Mouse (Mus musculus): ENCODE measurements around the gene Arl8a. TPM values are rescaled to one million over a fixed set of nuclear protein-coding genes. Genes with fewer than 3 reads are reported as not detected.

Gene Arl8a
- polyA plus RNA-seq, 1 experiment from 2014 or later: 29.7 TPM

GRCm38 (mm10) chr1:135139906-135140305 is 6.7 kb upstream of the Arl8a start:
- H3K4me3 ChIP-seq (ENCODE audit: low read depth, low read length): no peak overlapping the region
- no peak overlapping the region for H3K4me2 ChIP-seq
- H3K27me3 ChIP-seq (ENCODE audit: control insufficient read depth, insufficient read depth, low read length): peaks cover 10% of the 10 kb centered on the region
- H3K4me1 ChIP-seq (ENCODE audit: control insufficient read depth, insufficient read depth, low read length): no peaks in the 10 kb centered on the region
- no peak for ATAC-seq (replicated peaks; ENCODE audit: insufficient number of reproducible peaks, low FRiP score, low TSS enrichment)
- no peaks in the 10 kb centered on the region for H3K36me3 ChIP-seq (ENCODE audit: control insufficient read depth, insufficient read depth, low read length)
- WGBS (ENCODE audit: insufficient replicate concordance): 67% methylated on average over 2 of the region's 2 CpGs
- no peak overlapping the region for H3K27ac ChIP-seq (ENCODE audit: low read depth, low read length)
- H3K9me3 ChIP-seq (replicated peaks; ENCODE audit: control insufficient read depth, low read length): no peaks in the 10 kb centered on the region
- H3K9ac ChIP-seq (ENCODE audit: low read depth, low read length): no peak overlapping the region

GRCm38 (mm10) chr1:135142452-135142851 is 4.2 kb upstream of the Arl8a start:
- Histone ChIP-seq H3K4me1 (ENCODE audit: control insufficient read depth, insufficient read depth, low read length) (peaks cover 4% of the 10 kb centered on the region), H3K4me2 (no peak overlapping the region), H3K4me3 (ENCODE audit: low read depth, low read length) (no peak overlapping the region), H3K27ac (ENCODE audit: low read depth, low read length) (no peak overlapping the region), H3K9me3 (replicated peaks; ENCODE audit: control insufficient read depth, low read length) (no peaks in the 10 kb centered on the region), H3K27me3 (ENCODE audit: control insufficient read depth, insufficient read depth, low read length) (peaks cover 18% of the 10 kb centered on the region), H3K9ac (ENCODE audit: low read depth, low read length) (no peak overlapping the region), H3K36me3 (ENCODE audit: control insufficient read depth, insufficient read depth, low read length) (no peaks in the 10 kb centered on the region)
- 73% methylated on average over 2 of the region's 2 CpGs for WGBS (ENCODE audit: insufficient replicate concordance)
- ATAC-seq (replicated peaks; ENCODE audit: insufficient number of reproducible peaks, low FRiP score, low TSS enrichment): no peak

- H3K4me2 ChIP-seq: no peak overlapping the region
- H3K4me1 ChIP-seq (ENCODE audit: control insufficient read depth, insufficient read depth, low read length): peaks cover 4% of the 10 kb centered on the region
- no peak overlapping the region for H3K9ac ChIP-seq (ENCODE audit: low read depth, low read length)
- ATAC-seq (replicated peaks; ENCODE audit: insufficient number of reproducible peaks, low FRiP score, low TSS enrichment): no peak
- no peaks in the 10 kb centered on the region for H3K36me3 ChIP-seq (ENCODE audit: control insufficient read depth, insufficient read depth, low read length)
- H3K9me3 ChIP-seq (replicated peaks; ENCODE audit: control insufficient read depth, low read length): no peaks in the 10 kb centered on the region
- H3K4me3 ChIP-seq (ENCODE audit: low read depth, low read length): no peak overlapping the region
- H3K27me3 ChIP-seq (ENCODE audit: control insufficient read depth, insufficient read depth, low read length): peaks cover 18% of the 10 kb centered on the region
- 75% methylated on average over 2 of the region's 2 CpGs for WGBS (ENCODE audit: insufficient replicate concordance)
- no peak overlapping the region for H3K27ac ChIP-seq (ENCODE audit: low read depth, low read length)
Measured at GRCm38 (mm10) chr1:135143940-135144339, 2.7 kb upstream of the Arl8a start.

GRCm38 (mm10) chr1:135146946-135147701 is 500 bp downstream of the Arl8a start:
- WGBS (ENCODE audit: insufficient replicate concordance): under 1% methylated on average over 69 of the region's 69 CpGs
- H3K4me3 ChIP-seq (ENCODE audit: low read depth, low read length): peak overlapping the region; percentile 91
- peak overlapping the region; percentile 84 for H3K27ac ChIP-seq (ENCODE audit: low read depth, low read length)
- no peaks in the 10 kb centered on the region for H3K9me3 ChIP-seq (replicated peaks; ENCODE audit: control insufficient read depth, low read length)
- H3K27me3 ChIP-seq (ENCODE audit: control insufficient read depth, insufficient read depth, low read length): peaks cover 25% of the 10 kb centered on the region
- peak overlapping the region; percentile 92 for H3K9ac ChIP-seq (ENCODE audit: low read depth, low read length)
- peaks cover 4% of the 10 kb centered on the region for H3K4me1 ChIP-seq (ENCODE audit: control insufficient read depth, insufficient read depth, low read length)
- peak; percentile 60 for ATAC-seq (replicated peaks; ENCODE audit: insufficient number of reproducible peaks, low FRiP score, low TSS enrichment)
- no peaks in the 10 kb centered on the region for H3K36me3 ChIP-seq (ENCODE audit: control insufficient read depth, insufficient read depth, low read length)
- peak overlapping the region; percentile 93 for H3K4me2 ChIP-seq

DNA sequence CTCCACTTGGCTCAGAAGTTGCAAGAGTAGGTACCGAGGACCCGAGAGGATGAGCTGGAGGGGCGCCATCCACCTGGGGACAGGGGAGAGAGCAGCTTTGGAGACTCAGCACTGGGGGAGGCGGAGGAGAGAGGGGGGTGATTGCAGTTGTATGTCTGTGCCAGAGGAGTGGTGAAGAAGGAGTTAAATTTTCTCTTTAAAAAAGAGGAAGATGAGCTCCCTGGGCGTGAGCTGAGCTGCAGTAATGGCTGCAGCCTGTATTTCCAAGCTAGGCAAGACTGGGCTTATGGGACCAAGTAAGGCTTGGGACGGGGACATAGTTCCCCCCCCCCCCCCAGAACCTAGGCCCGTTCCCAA is 1.1 kb downstream of the Arl8a start:
- H3K4me3 ChIP-seq (ENCODE audit: low read depth, low read length): peak overlapping the region; percentile 91
- peak overlapping the region; percentile 93 for H3K4me2 ChIP-seq
- peak overlapping the region; percentile 84 for H3K27ac ChIP-seq (ENCODE audit: low read depth, low read length)
- H3K9ac ChIP-seq (ENCODE audit: low read depth, low read length): peak overlapping the region; percentile 92
- H3K4me1 ChIP-seq (ENCODE audit: control insufficient read depth, insufficient read depth, low read length): peaks cover 4% of the 10 kb centered on the region
- no peaks in the 10 kb centered on the region for H3K36me3 ChIP-seq (ENCODE audit: control insufficient read depth, insufficient read depth, low read length)
- no peak for ATAC-seq (replicated peaks; ENCODE audit: insufficient number of reproducible peaks, low FRiP score, low TSS enrichment)
- H3K9me3 ChIP-seq (replicated peaks; ENCODE audit: control insufficient read depth, low read length): no peaks in the 10 kb centered on the region
- WGBS (ENCODE audit: insufficient replicate concordance): 2% methylated on average over 7 of the region's 7 CpGs
- H3K27me3 ChIP-seq (ENCODE audit: control insufficient read depth, insufficient read depth, low read length): peaks cover 24% of the 10 kb centered on the region

DNA sequence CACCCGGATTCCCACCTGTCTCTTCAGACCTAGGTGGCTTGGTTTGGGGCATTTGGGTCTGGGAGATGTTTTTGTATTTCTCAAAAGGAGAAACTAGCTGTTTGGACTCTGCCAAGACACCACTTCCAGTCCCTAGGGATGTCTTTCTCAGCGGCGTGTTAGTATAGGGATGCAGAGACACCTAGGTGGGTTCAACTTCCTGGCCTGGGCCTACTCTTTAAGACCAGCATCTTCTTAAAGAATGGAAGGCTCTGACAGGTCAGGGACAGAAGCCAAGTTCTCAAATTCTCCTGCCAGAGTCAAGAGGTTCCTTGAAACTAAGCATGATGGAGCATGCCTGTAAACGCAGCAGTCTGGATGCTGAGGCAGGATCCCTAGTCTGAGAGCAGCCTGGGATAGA is 1.9 kb downstream of the Arl8a start:
- no peak overlapping the region for H3K4me3 ChIP-seq (ENCODE audit: low read depth, low read length)
- WGBS (ENCODE audit: insufficient replicate concordance): 70% methylated on average over 4 of the region's 4 CpGs
- no peak overlapping the region for H3K27ac ChIP-seq (ENCODE audit: low read depth, low read length)
- H3K4me1 ChIP-seq (ENCODE audit: control insufficient read depth, insufficient read depth, low read length): peaks cover 4% of the 10 kb centered on the region
- no peaks in the 10 kb centered on the region for H3K9me3 ChIP-seq (replicated peaks; ENCODE audit: control insufficient read depth, low read length)
- no peak overlapping the region for H3K9ac ChIP-seq (ENCODE audit: low read depth, low read length)
- H3K36me3 ChIP-seq (ENCODE audit: control insufficient read depth, insufficient read depth, low read length): no peaks in the 10 kb centered on the region
- peak overlapping the region; percentile 93 for H3K4me2 ChIP-seq
- H3K27me3 ChIP-seq (ENCODE audit: control insufficient read depth, insufficient read depth, low read length): peaks cover 17% of the 10 kb centered on the region
- ATAC-seq (replicated peaks; ENCODE audit: insufficient number of reproducible peaks, low FRiP score, low TSS enrichment): no peak

DNA sequence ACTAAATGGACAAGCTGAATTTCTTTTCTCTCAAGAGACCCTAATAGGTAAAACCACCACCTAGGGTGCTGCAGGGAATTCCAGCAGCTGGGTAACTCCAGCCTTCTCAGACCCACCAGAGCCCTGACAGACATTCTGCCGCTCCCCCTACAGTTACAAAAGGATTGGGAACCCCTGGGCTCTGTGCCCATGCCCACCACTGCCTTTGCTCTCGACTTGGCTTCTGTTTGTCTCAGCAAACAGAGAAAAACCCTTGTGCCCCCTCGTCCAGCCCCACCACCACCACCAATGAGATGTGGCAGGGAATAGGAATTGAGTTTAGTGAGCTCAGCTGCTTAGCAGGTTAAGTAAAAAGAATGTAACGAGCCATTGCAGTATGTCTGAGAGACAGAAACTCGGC is 2.4 kb downstream of the Arl8a start:
- ATAC-seq (replicated peaks; ENCODE audit: insufficient number of reproducible peaks, low FRiP score, low TSS enrichment): no peak
- Histone ChIP-seq H3K4me3 (ENCODE audit: low read depth, low read length) (no peak overlapping the region), H3K4me1 (ENCODE audit: control insufficient read depth, insufficient read depth, low read length) (peaks cover 4% of the 10 kb centered on the region), H3K9ac (ENCODE audit: low read depth, low read length) (no peak overlapping the region), H3K36me3 (ENCODE audit: control insufficient read depth, insufficient read depth, low read length) (no peaks in the 10 kb centered on the region), H3K4me2 (no peak overlapping the region), H3K9me3 (replicated peaks; ENCODE audit: control insufficient read depth, low read length) (no peaks in the 10 kb centered on the region), H3K27me3 (ENCODE audit: control insufficient read depth, insufficient read depth, low read length) (peaks cover 20% of the 10 kb centered on the region), H3K27ac (ENCODE audit: low read depth, low read length) (no peak overlapping the region)
- 78% methylated on average over 5 of the region's 5 CpGs for WGBS (ENCODE audit: insufficient replicate concordance)

- Histone ChIP-seq H3K27ac (ENCODE audit: low read depth, low read length) (0 out of 2 replicates have a peak overlapping the region, but pooled peaks have one; percentile 65), H3K4me1 (ENCODE audit: control insufficient read depth, insufficient read depth, low read length) (peaks cover 7% of the 10 kb centered on the region; the same call in 1 of the 2 replicates), H3K4me3 (ENCODE audit: low read depth, low read length) (0 out of 2 replicates have a peak overlapping the region, but pooled peaks have one; percentile 31), H3K36me3 (ENCODE audit: control insufficient read depth, insufficient read depth, low read length) (0 out of 2 replicates have a peak, but pooled peaks cover 2% of the 10 kb centered on the region), H3K9me3 (replicated peaks; ENCODE audit: control insufficient read depth, low read length) (no peaks in the 10 kb centered on the region), H3K9ac (ENCODE audit: low read depth, low read length) (peak overlapping the region; percentile 64; the same call in 1 of the 2 replicates), H3K27me3 (ENCODE audit: control insufficient read depth, insufficient read depth, low read length) (peaks cover 18% of the 10 kb centered on the region), H3K4me2 (peak overlapping the region; percentile 61)
- ATAC-seq (replicated peaks; ENCODE audit: insufficient number of reproducible peaks, low FRiP score, low TSS enrichment): no peak
- 20% methylated on average over 13 of the region's 13 CpGs for WGBS (ENCODE audit: insufficient replicate concordance)
Measured at GRCm38 (mm10) chr1:135154011-135154410, 7.4 kb downstream of the Arl8a start.

All from heart, embryonic 11.5 days (tissue).